In genomic region chr7:45872624-45873023, GRCm38 (mm10) we compare ENCODE assay signal across 8 mouse cellular contexts. TPM values are rescaled to one million over a fixed set of nuclear protein-coding genes. Genes with fewer than 3 reads are reported as not detected.
DNase-seq lines count a peak whose midpoint lies in the region; ATAC-seq and TF ChIP-seq lines count a peak whose summit lies in the region.

TSS of gene Kdelr1 (plus strand) at chr7:45872772.

- in situ Hi-C loops in Patski (cut with MboI; ENCODE audit: low pct_unique_long_range_greater_than_20kb): loop anchor here (5.0 to 25.0 kb wide), 2 partner anchors 55 to 140 kb away; no protein-coding TSS in a partner anchor

- peak within 1 kb of the TSS; percentile 88 for H3K9ac ChIP-seq in hindbrain, embryonic 14.5 days

- H3K27me3 ChIP-seq in Patski: peaks cover 5% of the 10 kb centered on the region
- H3K27me3 ChIP-seq in hindbrain, embryonic 14.5 days (ENCODE audit: control insufficient read depth, insufficient read depth, low read length): 0 out of 2 replicates have a peak, but pooled peaks cover 2% of the 10 kb centered on the region

- H3K9me3 ChIP-seq in hindbrain, embryonic 14.5 days (ENCODE audit: control insufficient read depth, low read length): no peaks in the 10 kb centered on the region

- peak; percentile 75 for ATAC-seq in Patski
- peak; percentile 63 for ATAC-seq in hindbrain, embryonic 14.5 days (ENCODE audit: low FRiP score)

- no peak for TF ChIP-seq CTCF in Patski (IDR thresholded peaks at IDR 0.05)

- POLR2A ChIA-PET in Patski (lab: Charles Lee): interaction anchor here (0.7 to 1.3 kb wide), 5 partner anchors 11 to 140 kb away, joined by 3 to 6 read pairs (median 3); partner anchors contain the start of gene Cyth2

- DNase-seq in Patski (ENCODE audit: low read depth, low spot score): peak; percentile 38
- peak; percentile 94 to 96 for DNase-seq in cerebellum, postnatal 14 days
- peak; percentile 80 to 88 for DNase-seq in frontal cortex, postnatal 25 days (ENCODE audit: low spot score in 2 of 2)
- DNase-seq in hindbrain, embryonic 14.5 days (ENCODE audit: low spot score): peak; percentile 95
- DNase-seq in layer of hippocampus, postnatal 36 days: peak; percentile 89 to 90
- peak; percentile 95 for DNase-seq in lung, postnatal 36 days
- DNase-seq in retina, postnatal 1 day: peak; percentile 92
- DNase-seq in urinary bladder, adult 18-20 months (ENCODE audit: low spot score in 2 of 2): peak; percentile 78 to 80

- peak within 1 kb of the TSS; percentile 80 for H3K27ac ChIP-seq in hindbrain, embryonic 14.5 days

- peaks cover 48% of the 10 kb centered on the region for H3K4me1 ChIP-seq in hindbrain, embryonic 14.5 days (replicated peaks; ENCODE audit: control insufficient read depth, insufficient read depth, low read length)

- WGBS in hindbrain, embryonic 14.5 days: under 1% methylated on average over 18 of the region's 18 CpGs

- H3K36me3 ChIP-seq in hindbrain, embryonic 14.5 days (replicated peaks; ENCODE audit: control insufficient read depth, insufficient read depth): peaks cover 35% of the 10 kb centered on the region

- H3K4me2 ChIP-seq in hindbrain, embryonic 14.5 days (replicated peaks): peak within 1 kb of the TSS; percentile 71

- CTCF ChIA-PET in Patski (lab: Charles Lee): interaction anchor here (0.7 to 2.0 kb wide), 18 partner anchors 10 to 135 kb away, joined by 3 to 10 read pairs (median 4); partner anchors contain the start of gene Cyth2

- peak within 1 kb of the TSS; percentile 68 for H3K4me3 ChIP-seq in hindbrain, embryonic 14.5 days (replicated peaks; ENCODE audit: low read length)

RNA-seq across cellular contexts. Expression of gene Kdelr1, which starts in this region (rescaled TPM):
- 234 TPM for polyA plus RNA-seq in Patski (2021)
- 90.3 and 96.6 TPM in 2 replicates for polyA plus RNA-seq in hindbrain, embryonic 14.5 days (2014; fragmentation: Nextera tagmentation; extraction: Ambion mirVana)
- total RNA-seq in layer of hippocampus, postnatal 36 days (2021): 10 to 100 TPM; 72.4 to 74.2 TPM

Comparison
In these comparisons a context has a peak if more than half of its experiments do, and no peak if none do; other contexts are left out.
1. Peak in every context shown above with its lines: DNase-seq, ATAC-seq, H3K4me3 ChIP-seq and H3K27ac ChIP-seq.
2. DNase-seq: peak in every context shown above with its lines; median percentile 95 in cerebellum, postnatal 14 days; 95 in hindbrain, embryonic 14.5 days; 95 in lung, postnatal 36 days; 92 in retina, postnatal 1 day; 90 in layer of hippocampus, postnatal 36 days; 84 in frontal cortex, postnatal 25 days; 79 in urinary bladder, adult 18-20 months; 38 in Patski.